Comparison of ENCODE assay signal across 8 mouse cellular contexts in the genomic region with DNA sequence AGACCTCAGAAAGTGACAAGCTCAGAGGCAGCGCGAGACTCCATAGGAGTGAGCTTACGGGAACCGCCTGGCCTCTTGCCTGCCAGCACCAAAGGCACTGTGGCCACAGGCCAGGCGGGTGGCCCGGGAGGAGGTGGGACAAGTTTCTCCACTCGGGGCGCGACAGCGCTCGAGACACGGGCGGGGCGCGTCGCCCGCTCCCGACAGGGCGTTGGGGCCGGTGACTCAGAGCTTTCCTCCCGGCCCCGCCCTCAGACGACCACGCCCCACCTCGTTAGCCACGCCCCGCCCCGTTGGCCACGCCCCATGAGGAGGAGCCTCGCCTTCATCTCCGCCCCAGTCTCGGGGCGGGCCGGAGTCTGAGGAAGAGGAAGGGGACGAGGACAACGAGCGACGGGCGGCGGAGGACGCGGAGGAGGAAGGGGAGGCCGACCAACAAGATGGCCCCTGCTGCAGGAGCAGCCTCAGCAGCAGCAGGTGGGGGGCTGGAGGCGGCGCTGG. TPM values are rescaled to one million over a fixed set of nuclear protein-coding genes. Genes with fewer than 3 reads are reported as not detected.
A peak's percentile ranks its signal among the peaks of the same experiment; 100 is the strongest.
DNase-seq lines count a peak whose midpoint lies in the region; ATAC-seq and TF ChIP-seq lines count a peak whose summit lies in the region.

Gene Rc3h1, plus strand, starts transcription at position 362 of the 501 bp plus-strand sequence.

- DNase-seq in 3134 (ENCODE audit: extremely low read depth, insufficient read length, low spot score), result peak; percentile 97
- peak; percentile 96 to 99 for DNase-seq in adrenal gland, postnatal 36 days
- DNase-seq in heart, adult 18-20 months, result peak; percentile 98 to 99
- peak; percentile 97 for DNase-seq in kidney, adult 2 months
- DNase-seq in spleen, adult 2 months (ENCODE audit: low read depth in 1 of 2, low spot score in 2 of 2), result peak; percentile 89 to 97

- peaks cover 5% of the 10 kb centered on the region; the same call in 1 of the 2 replicates for H3K4me1 ChIP-seq in embryonic facial prominence, embryonic 13.5 days
- H3K4me1 ChIP-seq in kidney, adult 2 months (ENCODE audit: control insufficient read depth, insufficient read depth, low read length), result peaks cover 8% of the 10 kb centered on the region; the same call in 1 of the 2 replicates
- H3K4me1 ChIP-seq in limb, embryonic 12.5 days (replicated peaks), result peaks cover 6% of the 10 kb centered on the region; the same call in 1 of the 2 replicates
- peaks cover 19% of the 10 kb centered on the region for H3K4me1 ChIP-seq in midbrain, embryonic 15.5 days
- no peaks in the 10 kb centered on the region; the same call in 1 of the 2 replicates for H3K4me1 ChIP-seq in spleen, adult 2 months (ENCODE audit: control insufficient read depth, insufficient read depth, insufficient read length)

- TF ChIP-seq CTCF in kidney, adult 2 months (conservative IDR thresholded peaks at IDR 0.05; ENCODE audit: insufficient read depth, insufficient read length, low read depth, low read length), result 0 out of 2 replicates have a peak, but pooled peaks have one; percentile 8
- TF ChIP-seq CTCF in spleen, adult 2 months (IDR thresholded peaks at IDR 0.05; ENCODE audit: extremely low read depth, insufficient read depth, insufficient read length, insufficient replicate concordance), result no peak

- no peaks in the 10 kb centered on the region for H3K27me3 ChIP-seq in embryonic facial prominence, embryonic 13.5 days
- no peaks in the 10 kb centered on the region for H3K27me3 ChIP-seq in kidney, adult 2 months (replicated peaks; ENCODE audit: control insufficient read depth, insufficient read depth, low read length)
- H3K27me3 ChIP-seq in limb, embryonic 12.5 days, result peaks cover 4% of the 10 kb centered on the region; the same call in 1 of the 2 replicates
- no peaks in the 10 kb centered on the region for H3K27me3 ChIP-seq in midbrain, embryonic 15.5 days (replicated peaks)
- no peaks in the 10 kb centered on the region for H3K27me3 ChIP-seq in spleen, adult 2 months (ENCODE audit: control insufficient read depth, insufficient read depth, low read length)

- H3K9ac ChIP-seq in embryonic facial prominence, embryonic 13.5 days, result peak within 1 kb of the TSS; percentile 95
- peak within 1 kb of the TSS; percentile 97 for H3K9ac ChIP-seq in limb, embryonic 12.5 days (replicated peaks)
- H3K9ac ChIP-seq in midbrain, embryonic 15.5 days, result peak within 1 kb of the TSS; percentile 86

- TF ChIP-seq POLR2A in kidney, adult 2 months (IDR thresholded peaks at IDR 0.05; ENCODE audit: low read depth, low read length), result peak; percentile 92
- TF ChIP-seq POLR2A in spleen, adult 2 months (IDR thresholded peaks at IDR 0.05; ENCODE audit: low read depth, low read length), result peak; percentile 94

- peak within 1 kb of the TSS; percentile 69 for H3K4me3 ChIP-seq in embryonic facial prominence, embryonic 13.5 days
- H3K4me3 ChIP-seq in kidney, adult 2 months (ENCODE audit: insufficient read depth, low read depth, low read length), result peak within 1 kb of the TSS; percentile 82
- H3K4me3 ChIP-seq in limb, embryonic 12.5 days (replicated peaks), result peak within 1 kb of the TSS; percentile 94
- peak within 1 kb of the TSS; percentile 85 for H3K4me3 ChIP-seq in midbrain, embryonic 15.5 days
- H3K4me3 ChIP-seq in spleen, adult 2 months (ENCODE audit: extremely low read depth, insufficient read depth, insufficient read length), result peak within 1 kb of the TSS; percentile 98

- peak within 1 kb of the TSS; percentile 67 for H3K4me2 ChIP-seq in embryonic facial prominence, embryonic 13.5 days
- H3K4me2 ChIP-seq in limb, embryonic 12.5 days, result peak within 1 kb of the TSS; percentile 67
- peak within 1 kb of the TSS; percentile 56 for H3K4me2 ChIP-seq in midbrain, embryonic 15.5 days

- under 1% methylated on average over 45 of the region's 45 CpGs for WGBS in embryonic facial prominence, embryonic 13.5 days
- 1% methylated on average over 45 of the region's 45 CpGs for WGBS in kidney, adult 2 months
- 0% methylated on average over 45 of the region's 45 CpGs for WGBS in limb, embryonic 12.5 days
- 0% methylated on average over 36 of the region's 45 CpGs for WGBS in midbrain, embryonic 15.5 days
- under 1% methylated on average over 45 of the region's 45 CpGs for WGBS in spleen, adult 2 months

- no peaks in the 10 kb centered on the region for H3K36me3 ChIP-seq in embryonic facial prominence, embryonic 13.5 days
- H3K36me3 ChIP-seq in kidney, adult 2 months (ENCODE audit: control insufficient read depth, insufficient read depth, low read length), result no peaks in the 10 kb centered on the region
- no peaks in the 10 kb centered on the region for H3K36me3 ChIP-seq in limb, embryonic 12.5 days
- H3K36me3 ChIP-seq in midbrain, embryonic 15.5 days (replicated peaks), result no peaks in the 10 kb centered on the region
- H3K36me3 ChIP-seq in spleen, adult 2 months (ENCODE audit: control insufficient read depth, insufficient read depth, low read length), result no peaks in the 10 kb centered on the region

- peak within 1 kb of the TSS; percentile 91 for H3K27ac ChIP-seq in embryonic facial prominence, embryonic 13.5 days
- peak within 1 kb of the TSS; percentile 90 for H3K27ac ChIP-seq in kidney, adult 2 months (ENCODE audit: insufficient read depth, low read depth, low read length)
- H3K27ac ChIP-seq in limb, embryonic 12.5 days, result peak within 1 kb of the TSS; percentile 90
- H3K27ac ChIP-seq in midbrain, embryonic 15.5 days, result peak within 1 kb of the TSS; percentile 90
- H3K27ac ChIP-seq in spleen, adult 2 months (ENCODE audit: insufficient read depth, low read length), result peak within 1 kb of the TSS; percentile 91

- ATAC-seq in embryonic facial prominence, embryonic 13.5 days (ENCODE audit: insufficient number of reproducible peaks, insufficient read depth, low FRiP score, low TSS enrichment, low read depth), result peak; percentile 94
- ATAC-seq in limb, embryonic 12.5 days (ENCODE audit: insufficient number of reproducible peaks, insufficient read depth, low FRiP score, low TSS enrichment, low read depth), result peak; percentile 92
- ATAC-seq in midbrain, embryonic 15.5 days (replicated peaks), result peak; percentile 96

- no peaks in the 10 kb centered on the region for H3K9me3 ChIP-seq in embryonic facial prominence, embryonic 13.5 days
- no peaks in the 10 kb centered on the region for H3K9me3 ChIP-seq in limb, embryonic 12.5 days
- no peaks in the 10 kb centered on the region for H3K9me3 ChIP-seq in midbrain, embryonic 15.5 days

RNA-seq across cellular contexts. Expression of gene Rc3h1, which starts in this region (rescaled TPM):
- total RNA-seq in adrenal gland, postnatal 36 days (2021), result 10 to 100 TPM; 43.7 to 47.5 TPM
- polyA plus RNA-seq in embryonic facial prominence, embryonic 13.5 days (2015; fragmentation: Nextera tagmentation; extraction: Ambion mirVana), result 7.8 and 9.4 TPM in 2 replicates
- total RNA-seq in heart, adult 18-20 months (2021), result 10 to 100 TPM; 39.6 to 48.4 TPM
- polyA plus RNA-seq in kidney, adult 2 months (2012; rRNA removed), result 13.5 and 14.9 TPM in 2 replicates
- 10.0 and 10.6 TPM in 2 replicates for polyA plus RNA-seq in limb, embryonic 12.5 days (2016; fragmentation: Nextera tagmentation; extraction: Ambion mirVana)
- 7.6 and 8.0 TPM in 2 replicates for polyA plus RNA-seq in midbrain, embryonic 15.5 days (2015; fragmentation: Nextera tagmentation; extraction: Ambion mirVana)
- polyA plus RNA-seq in spleen, adult 2 months (2012; rRNA removed), result 12.4 and 14.3 TPM in 2 replicates

Comparison
In these comparisons a context has a peak if more than half of its experiments do, and no peak if none do; other contexts are left out.
1. Peak in every context shown above with its lines: DNase-seq, ATAC-seq, H3K4me3 ChIP-seq and H3K27ac ChIP-seq.